Mouse (Mus musculus) cerebellum, adult 11 months (tissue): ENCODE measurements around the gene Otud7a.

Experiments
- DNase-seq: peaks from one replicate; pipeline ENCODE4 v3.0.0; 2022

The Otud7a gene

DNA sequence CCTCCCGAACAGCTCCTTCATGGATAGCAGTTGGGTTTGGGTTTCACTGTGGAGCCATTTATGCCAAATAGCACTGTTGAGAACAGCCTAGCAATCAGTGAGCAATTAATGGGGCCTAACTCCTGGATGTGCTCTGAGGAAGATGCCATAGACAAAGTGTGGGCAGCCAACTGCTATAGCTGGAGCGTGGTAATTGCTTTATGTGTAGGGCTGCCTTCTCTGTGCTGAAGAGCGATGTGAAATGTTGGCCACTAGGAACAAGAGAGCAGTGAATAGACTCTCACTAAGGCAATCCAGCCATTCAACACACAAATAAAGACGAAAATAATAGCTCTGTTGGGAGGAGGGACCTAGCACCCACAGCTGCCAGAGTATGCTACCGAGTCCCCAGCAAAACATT is 345.2 kb downstream of the Otud7a start:
- no peak for DNase-seq

DNA sequence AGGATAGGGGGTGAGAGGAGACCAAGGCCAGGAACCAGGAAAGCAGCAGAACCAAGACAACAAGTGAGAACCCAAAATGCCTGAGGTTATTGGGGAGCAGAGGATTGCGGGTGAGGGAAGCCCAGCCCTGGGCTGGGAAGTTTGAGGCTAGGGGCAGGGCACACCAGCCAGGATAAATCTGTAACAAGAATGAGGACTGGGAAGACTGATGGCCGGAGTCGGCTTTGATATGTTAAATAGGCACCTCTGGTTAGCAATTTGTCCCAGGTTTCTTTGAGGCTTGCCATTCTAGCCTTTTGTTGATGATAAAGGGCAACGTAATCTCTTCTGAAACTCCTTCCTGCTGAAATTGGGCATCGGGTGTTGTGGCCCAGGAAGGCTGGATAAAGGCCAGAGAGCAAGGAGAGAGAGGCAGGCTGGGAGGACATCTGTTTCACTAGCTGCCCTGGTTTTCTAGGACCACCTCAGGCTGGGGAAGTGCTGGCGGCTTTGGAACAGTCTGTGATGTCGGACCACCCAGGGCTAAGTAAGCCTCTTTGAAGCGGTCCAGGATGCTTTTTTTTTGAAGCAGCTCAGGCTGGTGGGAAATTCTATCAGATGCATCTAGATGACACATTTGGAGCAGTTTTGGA is 351.6 kb downstream of the Otud7a start:
- DNase-seq, result peak; percentile 71

DNA sequence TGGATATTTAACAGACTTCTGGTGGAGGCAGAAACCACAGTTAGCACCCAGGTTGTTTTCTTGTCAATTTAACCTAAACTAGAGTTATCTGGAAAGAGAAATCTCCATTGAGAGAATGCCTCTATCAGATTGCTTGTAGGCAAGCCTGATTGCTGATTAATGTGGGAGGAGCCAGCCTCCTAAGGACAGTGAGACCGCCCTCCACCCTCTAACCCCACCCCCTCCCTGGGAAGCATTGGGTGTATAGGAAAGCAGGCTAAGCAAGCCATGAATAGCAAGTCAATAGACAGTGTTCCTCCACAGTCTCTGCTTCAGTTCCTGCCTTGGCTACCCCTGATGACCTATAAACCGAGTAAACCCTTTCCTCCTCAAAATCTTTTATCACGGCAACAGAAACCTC is 353.9 kb downstream of the Otud7a start:
- no peak for DNase-seq

DNA sequence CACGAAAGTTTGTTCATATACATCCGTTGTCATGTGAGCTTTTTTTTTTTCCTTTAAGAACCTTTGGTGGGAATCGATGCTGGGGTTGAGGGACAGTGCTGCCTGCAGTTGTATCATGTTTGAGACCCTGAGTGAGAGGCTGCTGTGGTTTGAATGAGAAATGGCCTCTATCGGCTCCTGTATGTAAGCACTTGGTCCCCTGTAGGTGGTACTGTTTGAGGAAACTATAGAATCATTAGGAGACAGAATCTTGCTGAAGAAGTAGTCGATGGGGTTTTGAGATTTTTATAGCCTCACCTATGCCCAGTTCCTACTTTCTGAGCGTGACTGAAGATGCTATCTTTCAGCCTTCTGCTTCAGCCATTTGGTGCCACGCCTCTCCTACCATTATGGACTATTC is 354.8 kb downstream of the Otud7a start:
- no peak for DNase-seq

DNA sequence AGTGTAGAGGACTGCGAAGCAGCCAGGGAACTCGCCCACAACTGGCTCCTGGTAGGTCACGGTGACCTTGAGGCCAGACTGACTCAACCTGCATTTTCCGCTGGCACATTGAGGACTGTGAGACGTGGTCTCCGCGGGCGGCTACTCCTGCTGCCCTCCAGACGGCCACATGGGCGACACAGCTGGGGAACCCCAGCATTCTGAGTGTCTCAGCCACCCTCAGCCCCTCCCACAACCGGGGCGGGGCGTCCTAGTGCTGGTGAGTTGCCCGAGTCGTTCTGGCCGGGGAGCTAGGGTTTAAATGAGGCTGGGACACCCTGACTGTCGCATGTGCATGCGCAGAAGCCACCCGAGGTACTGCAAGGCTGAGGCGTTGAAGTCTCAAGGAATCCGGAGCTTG is 358.2 kb downstream of the Otud7a start:
- DNase-seq, result no peak
